Mouse (Mus musculus): ENCODE measurements at regions not wholly inside any gene's neighbourhood (a gene's known extent, or its start where the extent isn't known, plus 50 kb on each side); places are given as distances from the start of the nearest gene placed in this dataset.

DNA sequence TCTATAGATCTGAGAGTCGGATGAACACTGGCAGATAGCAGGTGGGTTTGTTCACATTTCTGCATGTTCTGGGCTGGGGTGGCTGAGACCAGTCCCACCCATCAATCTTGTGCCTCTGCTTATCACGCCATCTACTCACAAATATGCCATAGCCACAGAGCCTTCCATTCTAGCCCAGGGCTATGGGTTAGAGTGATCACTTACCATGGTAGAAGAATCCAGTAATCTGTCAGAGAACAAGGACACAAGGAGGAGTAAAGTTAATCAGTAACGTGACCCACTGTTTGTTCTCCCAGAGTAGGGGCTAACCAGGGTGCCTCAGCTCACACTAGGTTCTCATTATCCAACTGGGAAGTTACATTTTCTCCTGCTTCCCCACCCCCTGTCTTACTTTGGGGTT lies 52.1 kb upstream of the Cd93 start:
- H3K79me2 ChIP-seq (replicated peaks; ENCODE audit: control insufficient read depth, insufficient read depth, low read length) = no peaks in the 10 kb centered on the region
- WGBS = 87% methylated on average over 3 of the region's 3 CpGs
- H3K4me1 ChIP-seq (ENCODE audit: control insufficient read depth, insufficient read depth, low read length) = peaks cover 20% of the 10 kb centered on the region
- peaks cover 2% of the 10 kb centered on the region; the same call in 1 of the 2 replicates for H3K36me3 ChIP-seq (ENCODE audit: control insufficient read depth, insufficient read depth, low read length)
- no peak for DNase-seq
- H3K27me3 ChIP-seq (ENCODE audit: control insufficient read depth, insufficient read depth, low read length) = no peaks in the 10 kb centered on the region
- H3K4me3 ChIP-seq = no peak overlapping the region
- intact Hi-C loops (cut with DNase I) = no loop called here
- H3K9ac ChIP-seq (ENCODE audit: low read depth, low read length) = no peak overlapping the region
- no peak overlapping the region for H3K27ac ChIP-seq
- TF ChIP-seq POLR2A (IDR thresholded peaks at IDR 0.05; ENCODE audit: insufficient read depth, low read depth, low read length) (no peak), CTCF (IDR thresholded peaks at IDR 0.05) (no peak), EP300 (IDR thresholded peaks at IDR 0.05; ENCODE audit: insufficient read depth, low read depth, low read length) (no peak)

DNA sequence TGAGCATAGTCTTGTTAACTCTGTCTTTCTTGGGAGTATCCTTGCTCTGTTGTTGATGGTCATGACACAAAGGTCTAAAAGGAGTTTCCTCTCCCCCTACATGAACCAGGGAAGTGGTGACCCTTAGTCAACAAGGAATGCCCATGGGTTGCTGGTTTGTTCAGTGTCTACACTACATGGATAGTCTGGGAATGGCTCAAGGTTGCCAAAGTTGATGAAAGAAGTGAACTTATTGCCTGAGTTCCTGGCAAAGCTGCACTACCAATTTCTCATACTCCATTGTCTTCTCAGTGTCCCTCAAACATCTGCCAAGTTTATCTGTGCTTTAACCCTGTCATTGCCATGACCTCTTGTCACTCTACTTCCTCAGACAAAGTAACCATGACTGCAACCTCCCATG lies 49.9 kb upstream of the Cd93 start:
- Histone ChIP-seq H3K36me3 (ENCODE audit: control insufficient read depth, insufficient read depth, low read length) (peaks cover 2% of the 10 kb centered on the region; the same call in 1 of the 2 replicates), H3K4me1 (ENCODE audit: control insufficient read depth, insufficient read depth, low read length) (peaks cover 21% of the 10 kb centered on the region), H3K27ac (no peak overlapping the region), H3K27me3 (ENCODE audit: control insufficient read depth, insufficient read depth, low read length) (no peaks in the 10 kb centered on the region), H3K79me2 (replicated peaks; ENCODE audit: control insufficient read depth, insufficient read depth, low read length) (no peaks in the 10 kb centered on the region), H3K9ac (ENCODE audit: low read depth, low read length) (no peak overlapping the region), H3K4me3 (no peak overlapping the region)
- DNase-seq = no peak
- intact Hi-C loops (cut with DNase I) = no loop called here
- TF ChIP-seq EP300 (IDR thresholded peaks at IDR 0.05; ENCODE audit: insufficient read depth, low read depth, low read length) (no peak), CTCF (IDR thresholded peaks at IDR 0.05) (no peak), POLR2A (IDR thresholded peaks at IDR 0.05; ENCODE audit: insufficient read depth, low read depth, low read length) (no peak)

Data from heart, adult 2 months (tissue).